Mouse (Mus musculus): Measurements from ENCODE around the gene Olfr1415.
"Not testable (repeated sequence)": the region's sequence is repeated elsewhere in the genome, so short reads cannot be mapped to it uniquely, and the experiment has no call there.

Gene Olfr1415

DNA sequence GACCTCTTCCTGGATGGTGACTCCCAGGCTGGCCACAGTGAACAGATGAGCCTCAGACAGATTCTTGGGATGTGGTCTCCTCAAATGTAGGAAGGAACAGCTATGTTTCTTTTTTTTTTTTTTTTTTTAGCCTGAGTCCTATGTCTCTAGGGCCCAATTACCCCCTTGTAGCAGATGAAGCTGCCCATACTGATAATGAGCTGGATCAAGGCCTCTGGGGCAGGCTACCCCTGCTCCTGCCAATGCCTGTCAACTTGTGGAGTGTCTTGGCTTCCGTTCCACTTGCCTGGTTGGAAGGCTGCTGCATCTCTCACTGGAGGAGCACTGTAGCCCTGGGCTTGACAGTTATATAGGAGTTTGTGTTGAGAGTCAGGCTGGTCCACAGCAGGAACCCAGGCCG is at the start of gene Olfr1415:
TSS of gene Olfr1415 (minus strand) at position 101 of the 400 bp plus-strand sequence.
- no peak for DNase-seq (ENCODE audit: low spot score)

DNA sequence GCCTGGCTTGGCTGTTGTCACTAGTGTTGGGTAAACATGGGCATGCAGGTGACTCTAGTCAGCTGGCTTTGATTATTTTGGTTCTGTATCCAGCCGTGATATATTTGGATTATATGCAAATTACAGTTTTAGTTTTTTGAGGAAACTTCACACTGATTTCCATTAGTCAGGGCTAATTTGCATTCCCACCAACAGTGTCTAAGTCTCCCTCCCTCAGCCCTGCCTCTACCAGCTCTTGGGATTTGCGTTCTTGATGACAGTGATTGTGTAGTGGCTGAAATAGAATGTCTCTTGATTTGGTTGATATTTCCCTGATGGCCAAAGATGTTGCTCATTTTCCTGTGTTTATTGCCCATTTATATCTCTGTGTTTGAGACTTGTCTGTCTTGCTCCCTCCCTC is 43.2 kb upstream of the Olfr1415 start:
- no peak for DNase-seq (ENCODE audit: low spot score)

DNA sequence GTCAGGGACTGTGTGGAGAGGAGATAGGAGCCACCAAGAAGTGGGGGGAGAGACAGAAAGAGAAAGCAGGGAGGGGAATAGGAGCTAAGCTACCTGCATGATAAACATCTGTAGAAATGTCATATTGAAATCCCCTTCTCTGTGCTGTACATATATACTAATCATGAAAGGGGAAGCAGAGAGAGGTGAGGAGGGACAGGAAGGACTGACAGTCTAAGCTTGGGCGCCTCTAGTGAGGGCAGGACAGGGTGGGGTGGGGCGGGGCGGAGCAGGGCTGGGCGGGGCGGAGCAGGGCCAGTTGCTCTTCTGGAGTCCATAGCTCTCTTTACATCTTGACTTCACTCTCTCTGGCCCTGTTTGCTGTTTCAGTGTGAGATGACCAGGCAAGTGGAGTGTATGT is 41.1 kb upstream of the Olfr1415 start:
- DNase-seq (ENCODE audit: low spot score): no peak

DNA sequence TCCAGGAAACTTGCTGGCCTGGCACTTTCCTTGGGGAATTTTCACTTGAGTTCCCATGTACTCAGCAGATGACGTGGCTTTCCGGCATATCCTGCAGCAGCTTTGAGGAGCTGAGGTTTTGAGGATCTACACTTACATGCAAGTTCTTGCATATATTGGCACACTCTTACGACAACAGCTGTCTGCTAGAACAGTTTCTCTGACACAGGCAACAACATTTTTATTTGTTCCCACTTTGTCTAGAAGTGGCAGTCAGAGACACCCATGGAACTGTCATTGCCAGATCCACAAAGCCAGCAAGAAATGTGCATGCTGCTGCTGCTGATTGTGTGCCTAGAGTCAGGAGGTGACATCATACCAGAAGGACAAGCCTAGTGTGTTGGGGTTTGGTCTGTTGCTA is 27.9 kb upstream of the Olfr1415 start:
- DNase-seq (ENCODE audit: low spot score): no peak

DNA sequence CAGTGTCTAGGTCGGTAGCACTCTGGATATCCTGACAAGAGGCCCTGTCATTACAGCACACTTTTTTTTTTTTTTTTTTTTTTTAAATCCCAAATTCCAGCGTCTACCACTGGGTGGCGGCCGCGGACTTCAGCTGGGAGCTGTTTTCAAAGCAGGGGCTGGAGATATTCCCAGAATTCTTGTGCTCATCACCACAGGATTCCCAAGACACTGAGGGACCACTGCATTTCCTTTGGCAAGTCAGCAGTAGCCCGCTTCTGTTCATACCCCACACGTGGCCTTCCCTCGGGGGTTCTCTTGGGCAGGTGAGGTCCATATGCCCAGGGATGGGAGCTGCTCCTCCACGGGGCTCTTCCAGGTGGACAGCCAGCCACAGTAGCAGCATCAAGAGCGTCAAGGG is 25.5 kb upstream of the Olfr1415 start:
- no peak for DNase-seq (ENCODE audit: low spot score)

DNA sequence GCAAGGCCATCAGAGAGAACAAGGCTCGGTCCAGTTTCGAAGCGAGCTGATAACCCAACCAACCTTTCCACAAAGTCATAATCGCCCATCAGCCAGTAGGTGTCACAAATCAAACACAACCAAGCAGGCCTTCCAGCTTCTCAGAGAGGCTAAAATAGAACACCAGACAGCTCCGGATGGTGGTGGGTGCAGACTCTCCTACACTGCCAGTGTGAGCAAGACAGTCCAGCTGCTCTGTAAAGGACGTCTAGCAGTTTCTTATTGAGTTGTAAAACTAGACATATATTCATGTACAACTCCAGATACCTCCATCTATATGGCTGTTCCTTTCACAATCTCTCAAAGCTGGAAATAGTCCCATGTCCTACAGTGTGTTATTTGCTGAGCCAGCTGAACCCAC is 23.1 kb upstream of the Olfr1415 start:
- DNase-seq (ENCODE audit: low spot score): no peak

DNA sequence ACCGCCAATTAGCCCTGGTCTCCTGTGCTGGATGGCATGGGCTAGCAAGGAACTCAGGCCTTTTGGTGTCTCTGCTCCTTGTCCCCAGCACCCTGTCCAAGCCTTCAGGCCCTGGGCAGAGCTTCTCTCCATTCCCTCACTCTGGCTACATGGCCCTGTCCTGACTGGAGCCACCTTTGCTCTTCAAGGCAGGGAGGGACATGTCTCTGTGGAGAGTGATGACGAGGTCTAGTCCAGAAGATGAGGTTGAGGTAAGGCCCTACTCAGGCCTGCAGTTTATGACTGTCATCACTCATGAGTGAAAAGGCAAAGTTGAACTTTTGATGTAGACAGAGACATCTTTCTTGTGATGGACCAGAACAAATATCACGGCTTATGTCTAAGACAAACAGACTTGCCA is 22.7 kb upstream of the Olfr1415 start, which contains the start of gene Olfr1414:
TSS of gene Olfr1414 (minus strand) at position 101 of the 400 bp plus-strand sequence.
- no peak for DNase-seq (ENCODE audit: low spot score)

DNA sequence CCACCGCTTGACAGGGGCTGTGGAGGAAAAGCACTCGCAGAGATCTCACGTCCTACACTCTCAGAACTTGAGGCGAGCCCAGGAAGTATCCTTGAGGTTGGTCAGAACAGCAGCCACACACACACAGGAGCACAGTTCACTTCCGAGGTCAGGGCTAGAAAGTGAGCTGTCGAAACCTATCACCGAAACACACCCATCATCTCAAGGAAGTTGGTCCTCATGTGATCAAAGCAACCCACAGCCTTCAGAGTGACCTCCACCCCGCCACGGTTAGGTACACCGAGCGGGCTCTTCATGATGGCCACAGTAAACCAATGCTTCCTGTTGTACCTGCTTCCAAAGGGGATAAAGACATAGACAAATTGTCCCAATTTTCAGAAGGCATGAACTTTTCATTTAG is 19.5 kb upstream of the Olfr1415 start:
- DNase-seq (ENCODE audit: low spot score): no peak

DNA sequence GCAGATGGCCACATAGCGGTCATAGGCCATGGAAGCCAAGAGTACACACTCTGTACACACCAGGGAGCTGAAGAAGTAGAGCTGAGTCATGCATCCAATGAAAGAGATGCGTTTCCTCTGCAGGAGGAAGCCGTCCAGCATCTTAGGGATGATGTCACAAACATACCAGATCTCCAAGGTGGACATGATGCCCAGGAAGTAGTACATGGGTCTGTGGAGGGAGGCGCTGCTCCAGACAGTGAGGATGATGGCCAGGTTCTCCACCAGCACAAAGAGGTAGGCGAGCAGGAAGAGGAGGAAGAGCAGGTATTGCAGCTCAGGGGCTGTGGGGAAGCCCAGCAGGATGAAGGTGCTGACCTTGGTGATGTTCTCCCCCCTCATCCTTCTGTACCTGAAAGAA is 15.7 kb upstream of the Olfr1415 start:
- not testable (repeated sequence) for DNase-seq (ENCODE audit: low spot score)

DNA sequence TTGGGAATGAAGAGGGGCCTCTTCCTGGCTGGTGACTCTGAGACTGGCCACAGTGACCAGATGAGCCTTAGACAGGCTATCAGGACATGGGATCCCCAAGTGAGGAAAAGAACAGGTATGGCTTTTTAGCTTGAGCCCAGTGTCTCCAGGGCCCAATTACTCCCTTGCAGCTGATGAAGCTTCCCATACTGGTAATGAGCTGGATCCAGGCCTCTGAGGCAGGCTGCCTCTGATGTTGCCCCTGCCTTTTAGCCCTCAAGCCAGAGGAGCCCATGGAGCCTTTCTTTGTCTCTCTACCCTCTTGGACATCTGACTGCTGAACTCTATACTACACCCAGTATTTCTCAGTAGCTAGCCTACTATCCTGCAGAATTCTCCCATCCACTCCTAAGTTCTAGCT is 10.9 kb downstream of the Olfr1415 start, which contains the start of gene Olfr1416:
TSS of gene Olfr1416 (minus strand) at position 101 of the 400 bp plus-strand sequence.
- DNase-seq (ENCODE audit: low spot score): no peak

DNA sequence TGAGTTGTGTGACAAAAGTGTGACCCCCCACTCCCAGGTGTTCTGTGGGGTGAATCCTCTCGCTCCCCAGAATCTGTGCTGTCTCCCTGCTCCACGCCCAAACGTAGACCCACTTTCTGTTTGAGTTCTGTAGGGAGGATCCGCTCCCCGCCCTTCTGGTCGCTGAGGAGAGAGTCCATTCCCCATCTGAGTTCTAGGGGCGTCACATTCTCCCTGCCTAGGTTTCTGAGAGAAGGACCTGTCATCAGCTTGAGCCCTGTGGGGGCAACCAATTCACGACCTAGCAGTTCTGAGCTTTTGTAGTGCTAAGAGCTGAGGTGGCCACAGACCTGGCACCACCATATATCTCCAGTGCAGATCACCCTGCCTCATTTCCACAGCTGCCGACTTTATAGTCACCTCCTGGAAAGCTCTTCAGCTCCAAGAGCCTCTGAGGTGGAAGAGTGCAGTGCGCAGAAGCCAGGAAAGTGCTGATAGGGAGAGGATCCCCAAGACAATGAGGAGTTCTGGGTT is 21.8 kb downstream of the Olfr1415 start:
- DNase-seq (ENCODE audit: low spot score): no peak

DNA sequence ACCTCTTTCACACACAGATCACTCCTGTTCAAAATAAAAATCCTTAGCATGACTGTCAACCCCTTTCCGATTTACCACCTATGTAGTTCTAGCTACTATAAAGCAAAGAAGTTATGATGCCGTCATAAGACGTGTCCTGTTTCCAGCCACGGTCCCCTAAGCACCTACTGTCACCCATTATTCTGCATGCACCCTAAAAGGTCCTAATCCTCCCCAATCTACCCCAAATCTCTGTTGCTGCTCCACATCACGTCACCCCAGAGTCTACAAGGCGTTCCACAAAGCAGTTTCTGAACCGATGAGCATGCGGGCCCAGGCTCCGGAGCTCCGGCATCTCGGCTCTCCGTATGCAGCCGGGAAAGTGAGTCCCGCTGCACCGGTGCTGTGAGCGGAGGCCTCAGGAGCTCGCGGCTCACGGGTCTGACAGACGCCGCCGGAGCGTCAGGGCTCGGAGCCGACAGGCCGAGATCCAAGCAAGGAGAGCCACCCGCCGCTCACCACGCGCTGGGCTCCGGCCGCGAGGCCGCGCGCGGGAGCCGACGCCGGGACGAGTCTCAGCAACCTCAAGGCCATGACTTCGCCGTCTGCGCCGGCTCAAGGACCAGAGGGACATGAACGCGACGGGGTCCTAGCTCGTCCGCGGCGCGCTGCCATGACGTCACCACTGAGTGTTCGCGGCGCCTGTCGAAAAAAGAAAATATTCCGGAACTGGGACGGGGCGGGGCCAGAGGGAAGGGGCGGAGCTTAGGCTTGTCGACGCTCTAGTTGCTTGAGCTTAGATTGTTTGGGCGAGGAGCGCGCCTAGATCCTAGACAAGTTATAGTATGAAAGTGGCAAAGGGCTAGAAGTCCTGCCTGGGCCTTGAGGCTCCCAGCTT is 22.5 kb downstream of the Olfr1415 start, which contains the start of gene Ndufa10:
TSS of gene Ndufa10 (minus strand) at position 696 of the 877 bp plus-strand sequence.
- DNase-seq (ENCODE audit: low spot score): peak; percentile 92

DNA sequence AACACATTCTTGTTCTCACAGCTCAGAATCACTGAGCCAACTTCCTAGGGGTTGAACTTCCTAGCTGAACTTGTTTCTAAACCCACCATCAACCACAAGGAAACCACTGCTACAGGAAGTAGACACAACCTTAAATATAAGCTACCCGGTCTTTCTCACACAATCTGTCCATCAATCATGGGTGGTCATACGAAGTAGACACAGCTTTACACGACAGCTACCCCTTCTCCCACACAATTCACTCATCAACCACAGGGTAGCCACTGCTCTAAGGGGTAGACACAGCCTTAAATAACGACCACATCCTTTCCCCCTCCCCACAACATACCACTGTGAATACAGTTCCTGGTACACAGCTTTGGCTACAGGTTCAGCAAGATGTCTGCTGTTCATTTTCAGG is 27.0 kb downstream of the Olfr1415 start:
- DNase-seq (ENCODE audit: low spot score): peak; percentile 65

DNA sequence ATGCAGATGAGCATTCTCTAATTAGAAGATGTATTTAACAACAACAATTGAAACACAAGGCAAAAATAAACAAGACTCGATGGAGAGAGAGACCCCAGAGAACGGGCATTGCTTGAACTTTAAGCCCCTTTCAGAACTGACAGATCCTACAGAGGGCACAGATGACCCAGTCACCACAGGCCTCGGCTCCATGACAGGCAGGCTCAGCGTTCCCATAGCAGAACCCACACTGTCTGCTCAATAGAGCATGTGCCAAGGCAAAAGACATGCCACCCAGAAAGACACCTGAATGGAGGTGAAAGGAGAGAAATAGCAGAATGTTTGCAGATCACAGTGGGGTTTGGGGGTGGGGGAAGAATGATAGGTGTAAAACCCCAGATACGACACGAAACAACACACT is 37.5 kb downstream of the Olfr1415 start:
- no peak for DNase-seq (ENCODE audit: low spot score)

DNA sequence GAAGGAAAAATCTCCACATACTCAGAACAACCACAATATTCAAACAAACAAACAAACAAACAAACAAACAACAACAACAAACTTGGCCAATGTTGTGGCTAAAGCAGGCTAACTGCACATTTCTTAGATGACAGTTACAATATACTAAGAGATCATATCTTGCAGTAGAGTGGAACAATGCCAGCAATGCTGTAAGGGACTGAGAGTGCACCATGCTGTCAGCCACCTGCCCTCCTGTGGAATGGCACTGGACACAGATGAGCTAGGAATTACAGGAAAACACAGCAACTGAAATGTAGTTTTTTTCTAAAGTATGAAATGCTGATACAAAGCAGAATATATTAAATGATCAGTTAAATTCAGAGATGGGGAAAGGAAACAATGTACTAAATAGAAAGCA is 38.1 kb downstream of the Olfr1415 start:
- no peak for DNase-seq (ENCODE audit: low spot score)

DNA sequence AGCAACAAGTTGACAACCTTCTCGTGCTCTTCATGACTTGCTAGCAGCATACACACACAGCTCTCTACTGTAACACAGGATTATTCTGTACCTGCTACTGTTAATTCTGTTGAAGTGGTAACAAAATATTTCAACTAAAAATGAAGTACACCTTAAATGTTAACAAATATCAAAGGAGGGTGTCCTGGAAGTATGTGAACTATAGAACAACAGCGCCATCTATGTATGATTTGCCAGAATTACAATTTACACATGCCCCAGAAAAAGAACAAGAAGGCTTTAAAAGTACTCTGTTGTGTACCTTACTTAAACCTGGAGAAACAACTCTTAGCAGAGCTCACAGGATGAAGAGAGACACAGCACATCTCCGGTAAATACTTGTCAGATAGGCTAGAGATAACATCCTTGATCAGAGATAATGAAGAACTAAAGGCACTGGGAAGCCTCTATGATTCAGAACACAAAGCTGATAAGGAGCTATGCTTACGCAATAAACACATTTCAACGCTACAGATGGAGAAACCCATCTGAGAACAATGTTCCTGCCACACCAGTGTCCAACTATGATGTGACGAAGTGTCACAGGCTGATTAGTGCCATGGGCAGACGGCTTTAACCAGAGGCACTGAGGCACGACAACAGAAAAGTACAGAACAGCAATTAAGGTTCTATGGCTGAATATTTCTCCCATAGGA is 42.0 kb downstream of the Olfr1415 start:
- no peak for DNase-seq (ENCODE audit: low spot score)

DNA sequence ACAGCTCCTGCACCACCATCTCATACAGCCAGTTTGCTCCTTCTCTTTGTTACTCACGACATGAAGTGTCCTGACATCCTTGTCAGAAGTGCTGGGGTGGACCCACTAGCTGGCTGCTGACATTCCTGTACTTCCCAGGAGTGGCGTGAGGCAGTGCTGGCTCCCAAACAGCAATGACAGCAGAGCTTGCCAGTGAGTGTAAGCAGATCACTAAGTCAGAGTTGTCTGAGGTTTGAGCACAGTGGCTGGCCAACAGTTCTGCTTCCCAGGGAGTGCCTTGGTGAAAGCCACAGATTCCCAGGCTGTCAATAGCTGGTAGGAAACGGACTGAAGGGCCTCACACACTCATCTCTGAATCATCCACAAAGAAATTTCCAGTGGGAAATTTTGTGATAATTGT is 47.6 kb downstream of the Olfr1415 start:
- no peak for DNase-seq (ENCODE audit: low spot score)

DNA sequence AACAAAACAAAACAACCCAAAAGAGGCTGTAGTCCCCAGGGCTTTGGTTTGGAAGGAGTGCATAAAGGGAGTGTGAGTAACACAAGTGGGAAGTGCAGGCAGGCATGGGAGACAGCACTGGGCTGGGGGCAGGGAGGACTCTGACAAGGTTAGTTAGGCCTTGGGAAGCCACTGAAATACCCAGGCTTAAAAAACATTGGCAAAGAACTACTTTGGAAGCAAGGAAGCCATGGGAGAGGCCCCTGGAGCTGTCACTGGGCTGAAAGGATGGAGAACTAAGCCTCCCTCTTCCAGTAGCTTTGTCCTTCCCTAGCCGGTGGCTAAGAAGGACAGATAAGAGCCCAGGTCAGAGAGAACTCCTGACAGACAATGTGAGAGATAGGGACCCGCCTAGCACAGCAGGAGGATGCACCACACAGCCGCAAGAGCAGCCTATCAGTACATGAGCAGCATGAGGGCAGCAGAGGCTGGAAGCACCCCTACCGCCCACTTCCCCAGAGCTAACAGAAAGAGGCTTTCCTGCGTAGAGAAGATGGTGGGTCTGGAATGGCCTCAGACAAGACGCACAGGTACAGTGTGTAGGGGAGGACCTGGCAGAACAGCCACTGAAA is 54.3 kb downstream of the Olfr1415 start:
- no peak for DNase-seq (ENCODE audit: low spot score)

DNA sequence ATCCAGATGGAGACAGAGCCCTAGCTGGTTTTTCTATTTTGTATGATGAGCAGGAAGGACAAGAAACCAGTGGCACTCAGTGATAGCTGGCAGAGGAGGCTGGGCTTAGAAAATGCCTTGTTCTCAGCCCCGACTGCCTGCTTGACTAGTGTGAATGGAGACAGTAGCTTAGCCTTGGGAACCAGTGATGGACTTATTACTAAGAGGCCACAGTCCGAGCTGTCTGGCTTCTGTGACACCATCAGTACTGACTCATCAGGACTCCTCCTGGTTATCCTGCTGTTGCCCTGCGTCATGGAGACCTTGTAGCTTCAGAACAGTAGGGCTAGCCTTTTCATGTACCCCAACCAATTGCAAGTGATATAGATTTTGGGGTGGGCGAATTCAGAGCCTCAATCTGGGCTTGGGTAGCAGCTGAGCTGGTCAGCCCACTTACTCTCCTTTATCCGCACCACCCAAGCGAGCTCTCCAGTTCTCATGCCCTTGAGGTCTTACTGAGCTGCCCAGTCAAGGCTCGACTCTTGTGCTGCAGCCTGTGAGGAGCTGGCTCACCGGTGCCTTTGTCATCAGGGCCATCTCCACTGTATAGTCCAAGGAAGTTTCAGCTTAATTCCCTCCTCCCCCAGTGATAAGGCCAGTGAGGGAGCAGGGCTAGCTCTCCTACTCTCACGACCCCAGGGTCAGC is 55.7 kb downstream of the Olfr1415 start:
- DNase-seq (ENCODE audit: low spot score): no peak
